Mouse (Mus musculus) lung, postnatal 14 days (tissue): ENCODE data around the gene Gm815.

Experiments
- DNase-seq: peaks from one replicate; pipeline ENCODE4 v3.0.0; 2021

Gene Gm815

DNA sequence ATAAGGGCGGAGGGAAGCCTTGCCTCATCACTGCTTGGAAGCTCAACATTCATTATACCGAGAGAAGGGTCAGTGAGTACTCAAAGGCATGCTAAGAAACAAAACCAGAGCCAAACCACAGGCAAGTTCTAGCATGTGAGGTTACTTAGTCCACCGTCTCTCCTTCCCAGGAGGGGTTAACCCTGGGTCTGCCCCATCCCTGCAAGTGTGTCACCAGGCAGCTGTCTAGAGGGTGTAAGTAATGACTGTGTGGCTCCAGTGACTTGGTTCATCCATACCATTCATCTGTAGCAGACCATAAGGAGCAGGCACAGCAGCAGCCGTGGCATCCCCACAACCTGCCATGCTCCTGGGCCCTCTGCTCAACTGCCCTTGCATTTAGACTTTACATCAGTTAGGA is 5.8 kb upstream of the Gm815 start:
- DNase-seq = no peak

DNA sequence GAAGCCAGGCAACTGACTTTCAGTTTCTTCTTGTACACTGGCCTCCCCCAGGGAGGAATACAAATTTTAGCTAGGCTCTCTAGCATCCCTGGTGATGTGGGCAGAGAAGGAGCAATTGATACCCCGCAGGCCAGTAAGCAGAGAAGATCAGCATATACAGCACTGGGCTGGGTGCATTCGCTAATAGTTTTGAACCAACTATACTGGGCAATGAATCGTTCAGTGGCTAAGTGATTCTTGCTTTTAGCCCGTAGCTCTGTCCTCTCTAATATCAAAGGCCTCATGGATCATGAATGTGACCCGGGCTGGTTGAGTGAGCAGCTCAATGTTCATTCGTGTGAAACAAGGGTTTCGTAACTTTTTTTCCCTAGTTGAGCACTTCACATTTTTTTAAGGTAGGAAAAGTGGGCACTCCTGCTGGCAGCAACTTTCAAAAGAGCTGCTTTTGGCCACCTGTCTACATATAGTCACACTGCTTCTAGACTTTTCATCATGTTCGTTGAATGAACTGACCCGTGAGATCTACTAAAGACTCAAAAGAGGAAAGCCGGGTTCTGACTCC is 3.7 kb upstream of the Gm815 start:
- DNase-seq = no peak

DNA sequence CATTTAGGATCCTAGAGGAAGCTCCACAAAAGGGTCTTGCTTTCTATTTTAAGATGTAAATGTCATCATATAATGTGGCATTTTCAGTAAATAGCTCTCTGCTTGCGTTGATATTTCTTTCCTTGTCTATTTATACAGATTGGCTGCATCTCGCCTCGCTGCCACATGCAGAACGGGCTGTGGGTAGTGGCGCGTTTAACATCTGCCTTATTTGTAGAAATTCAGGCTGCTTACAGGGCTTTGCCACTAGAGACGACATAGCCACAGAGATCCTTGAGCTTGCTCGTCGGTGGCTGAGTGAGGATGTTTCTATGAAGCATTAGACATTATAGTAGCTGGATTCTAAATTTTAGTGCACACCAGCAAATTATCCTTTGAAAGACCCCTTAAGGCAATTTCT is 2.5 kb downstream of the Gm815 start:
- no peak for DNase-seq

DNA sequence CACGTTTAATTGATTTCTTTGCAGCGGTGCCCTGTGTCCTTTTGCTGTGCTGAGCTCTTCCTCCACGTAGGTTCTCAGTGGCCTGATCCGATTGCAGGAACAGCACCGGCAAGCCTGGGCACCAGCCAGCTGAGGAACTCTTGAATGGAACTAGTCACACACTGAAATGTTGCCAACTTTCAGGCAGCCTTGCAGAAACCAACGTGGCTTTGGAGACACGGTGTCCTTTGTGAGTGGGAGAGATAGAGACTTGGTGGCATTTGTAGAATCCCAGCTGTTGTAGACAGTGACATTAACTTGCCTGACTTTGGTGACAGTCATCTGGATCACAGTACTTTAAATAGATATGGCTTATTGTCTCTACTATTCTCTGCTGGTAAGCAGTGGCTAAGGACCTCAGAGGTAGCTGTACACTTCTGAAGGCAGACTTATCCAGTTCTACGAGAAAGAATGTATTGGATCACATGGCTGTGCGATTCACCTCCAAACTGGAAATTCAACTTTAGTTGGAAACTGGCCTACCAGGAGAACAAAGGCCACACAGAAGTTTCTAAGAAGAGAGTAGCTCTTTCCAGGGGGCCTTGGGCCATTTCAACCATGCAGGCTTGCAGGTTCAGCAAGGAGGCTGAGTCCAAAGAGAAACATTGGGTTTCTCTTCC is 5.8 kb downstream of the Gm815 start:
- peak; percentile 62 for DNase-seq

DNA sequence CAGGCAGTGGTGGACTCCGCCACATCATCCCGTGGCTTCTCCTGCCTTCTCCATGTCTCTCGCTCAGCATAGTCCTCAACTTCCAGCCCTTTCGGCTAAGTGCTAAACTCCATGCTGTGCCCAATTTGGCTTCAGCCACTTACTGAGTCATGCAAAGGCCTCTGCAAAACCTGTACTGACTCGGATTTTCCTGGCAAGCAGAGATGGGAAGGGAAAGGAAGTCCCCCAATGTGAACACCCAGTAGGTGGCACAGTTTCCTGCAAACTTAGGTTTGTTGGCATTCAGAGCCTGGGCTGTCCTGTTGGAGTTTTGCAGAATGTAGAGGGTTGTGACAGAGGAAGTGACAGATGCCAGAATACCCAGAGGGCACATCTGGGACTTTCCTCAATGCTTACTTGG is 7.2 kb downstream of the Gm815 start:
- DNase-seq = no peak

DNA sequence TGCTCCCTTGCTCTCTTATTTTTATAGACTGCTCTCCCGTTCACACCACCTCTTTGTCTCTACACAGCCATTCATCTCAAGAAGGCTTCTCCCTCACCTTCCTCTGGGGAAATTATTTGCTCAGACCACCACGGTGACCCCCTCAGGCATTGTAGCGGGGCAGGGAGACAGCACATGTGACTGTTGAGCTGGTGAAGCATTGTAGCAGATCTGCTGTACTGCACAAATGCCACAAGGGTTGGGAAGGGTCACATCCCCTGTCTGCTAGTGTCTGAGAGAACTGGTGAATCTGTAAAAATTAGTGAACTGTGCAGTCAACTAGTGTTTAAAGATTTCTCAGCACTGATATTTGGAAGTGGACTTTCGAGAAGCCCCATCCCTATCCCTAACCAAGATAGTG is 16.5 kb downstream of the Gm815 start:
- DNase-seq = no peak

DNA sequence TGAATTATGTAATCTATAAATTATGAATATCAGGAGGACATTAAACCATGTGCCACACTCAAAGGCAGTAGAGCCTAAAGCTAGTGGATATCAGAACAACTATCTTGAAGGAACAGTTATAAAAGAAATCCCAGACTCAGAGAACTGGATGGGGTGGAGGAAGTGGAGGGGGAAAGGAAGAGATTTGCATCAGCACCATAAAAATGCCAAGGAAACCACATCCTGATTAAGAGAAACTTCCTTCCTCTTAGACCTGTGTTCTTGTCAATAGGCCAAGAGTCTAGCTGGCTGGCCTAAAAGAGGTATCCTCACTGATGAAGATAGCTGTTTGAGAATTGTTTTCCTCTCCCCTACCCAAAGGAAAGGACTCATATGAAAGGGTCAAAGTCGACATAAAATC is 28.6 kb downstream of the Gm815 start:
- DNase-seq = no peak

DNA sequence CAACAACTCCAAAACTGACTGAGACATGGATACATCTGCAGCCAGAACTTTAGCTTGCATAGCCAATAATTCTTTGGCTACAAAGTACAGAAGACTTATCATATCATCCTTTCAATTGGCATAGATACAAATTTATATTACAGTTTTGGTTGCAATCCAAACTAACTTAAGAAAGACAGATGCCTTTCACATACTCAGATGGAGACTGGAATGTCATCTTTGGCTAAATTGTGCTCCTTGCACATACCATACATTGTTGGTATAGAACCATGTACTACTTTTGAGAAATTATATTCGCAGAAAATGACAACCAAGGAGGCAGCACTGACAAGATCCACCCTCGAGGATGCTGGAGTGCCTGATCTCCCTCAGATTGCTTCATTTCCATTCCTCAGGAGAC is 35.1 kb downstream of the Gm815 start:
- DNase-seq = no peak

DNA sequence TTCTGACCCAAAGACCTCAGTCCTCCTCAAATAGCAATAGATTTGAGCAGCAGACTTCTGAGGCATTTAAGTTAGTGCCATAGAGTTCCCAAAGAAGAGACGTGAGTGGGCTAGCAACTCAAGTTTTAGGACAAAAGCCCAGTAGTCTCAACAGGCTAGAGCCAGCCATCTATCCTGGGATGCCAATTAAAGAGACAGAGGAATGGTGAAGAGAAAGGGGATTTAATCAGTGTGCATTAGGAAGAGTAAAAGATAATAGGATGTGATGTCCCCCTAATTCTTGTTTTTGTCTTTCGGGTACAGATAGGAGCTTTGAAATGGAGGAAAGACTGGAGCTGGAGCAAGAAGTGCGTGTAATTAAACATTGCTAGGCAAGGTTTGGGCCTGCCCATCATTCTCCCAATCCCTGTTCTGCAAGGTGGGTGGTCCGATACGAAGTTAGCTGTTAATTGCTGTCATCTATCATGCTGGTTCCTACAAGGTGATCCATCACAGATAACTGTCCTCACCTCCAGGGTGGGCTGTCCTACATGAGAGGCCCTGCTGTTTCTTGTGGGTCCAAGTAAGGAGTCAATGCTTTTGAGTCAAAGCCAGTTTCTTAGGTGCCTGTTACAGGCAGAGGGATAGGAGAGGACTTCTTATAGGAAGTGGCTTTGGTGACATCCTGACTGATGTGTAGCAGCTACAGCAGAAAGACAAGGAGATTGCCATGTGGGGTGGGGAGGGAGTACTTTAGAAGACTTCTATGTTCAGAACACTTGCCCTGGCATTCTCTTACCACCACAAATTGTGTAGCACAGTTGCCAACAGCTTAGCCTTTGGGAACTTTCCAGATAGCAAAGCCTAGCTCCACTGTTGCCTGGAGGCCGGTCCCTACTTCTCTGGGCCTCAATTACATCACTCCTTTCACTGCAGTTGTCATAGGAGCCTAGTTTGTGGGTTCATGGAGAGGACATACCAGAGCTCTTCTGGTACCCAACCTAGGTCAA is 44.9 kb downstream of the Gm815 start:
- no peak for DNase-seq

DNA sequence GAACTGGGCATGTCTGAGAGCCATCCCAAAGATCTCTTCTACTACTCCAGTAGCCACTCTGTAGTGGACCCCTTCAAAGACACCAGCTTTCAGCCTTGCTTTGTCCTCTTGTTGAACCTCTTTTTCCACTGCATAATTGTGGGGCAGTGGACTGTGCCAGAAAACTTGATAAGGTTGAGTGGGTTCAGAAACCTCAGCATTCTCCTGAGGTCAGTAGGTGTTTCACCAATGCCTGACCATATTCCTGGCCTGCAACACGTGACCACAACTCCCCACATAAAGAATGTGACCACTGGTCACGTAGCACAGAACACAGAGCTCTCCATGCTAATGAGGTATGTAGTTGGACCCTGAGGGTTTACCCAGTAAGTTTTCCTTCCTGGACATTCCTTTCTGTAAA is 48.5 kb downstream of the Gm815 start:
- DNase-seq = no peak
